Mouse (Mus musculus) hindbrain, embryonic 11.5 days (tissue): ENCODE results near the gene Cuedc1. TPM values are rescaled to one million over a fixed set of nuclear protein-coding genes. Genes with fewer than 3 reads are reported as not detected.
"Not testable (repeated sequence)": the region's sequence is repeated elsewhere in the genome, so short reads cannot be mapped to it uniquely, and the experiment has no call there.

Source experiments
- ATAC-seq: fragments of 200-750 bp; cut with Nextera tagmentation; 2 replicates; pipeline ENCODE4 v1.8.0; 2017; ENCODE audit warnings: mild to moderate bottlenecking, moderate TSS enrichment, moderate library complexity; ENCODE audit not compliant: low FRiP score
- DNase-seq: peaks from one replicate; pipeline ENCODE4 v3.0.0-alpha.2; 2015; ENCODE audit warnings: low spot score
- H3K27ac ChIP-seq: fragments of 300-500 bp; sonication (generic); 2 replicates; pipeline ENCODE4 v1.5.1; 2014; ENCODE audit warnings: mild to moderate bottlenecking, low read depth, low read length
- H3K27me3 ChIP-seq: fragments of 300-500 bp; sonication (generic); 2 replicates; pipeline ENCODE4 v1.6.1; 2014; ENCODE audit warnings: mild to moderate bottlenecking, low read length, moderate library complexity, mixed read lengths; ENCODE audit not compliant: control insufficient read depth, insufficient read depth
- H3K36me3 ChIP-seq: fragments of 300-500 bp; sonication (generic); 2 replicates; pipeline ENCODE4 v1.6.1; 2014; ENCODE audit warnings: mild to moderate bottlenecking, low read length, moderate library complexity, mixed read lengths; ENCODE audit not compliant: control insufficient read depth, insufficient read depth
- H3K4me1 ChIP-seq: fragments of 300-500 bp; sonication (generic); replicated peaks from 2 replicates; pipeline ENCODE4 v1.6.1; 2014; ENCODE audit warnings: low read length, mixed read lengths; ENCODE audit not compliant: control insufficient read depth, insufficient read depth
- H3K4me2 ChIP-seq: fragments of 300-500 bp; sonication (generic); replicated peaks from 2 replicates; pipeline ENCODE4 v1.6.1; 2014; ENCODE audit warnings: mild to moderate bottlenecking, low read depth, low read length
- H3K4me3 ChIP-seq: fragments of 300-500 bp; sonication (generic); 2 replicates; pipeline ENCODE4 v1.5.1; 2014; ENCODE audit warnings: low read depth, low read length
- H3K9ac ChIP-seq: fragments of 300-500 bp; sonication (generic); 2 replicates; pipeline ENCODE4 v1.6.1; 2014; ENCODE audit warnings: low read depth, low read length
- H3K9me3 ChIP-seq: fragments of 300-500 bp; sonication (generic); 2 replicates; pipeline ENCODE4 v1.6.1; 2016; ENCODE audit warnings: low read length; ENCODE audit not compliant: control insufficient read depth
- WGBS: fragments of 180-500 bp; shearing (Covaris S2); extraction: QIAGEN DNeasy Blood & Tissue Kit; methylation state at CpG from one replicate; pipeline ENCODE4 v1.1.7; 2014; 5-methylcytosine and 5-hydroxymethylcytosine counted together
- polyA plus RNA-seq: library from polyadenylated mRNA; unstranded; fragments of >200 nt; fragmentation: Nextera tagmentation; extraction: Ambion mirVana; gene quantifications from 2 replicates; pipeline ENCODE4 v1.2.1, GENCODE M21; 2014

Gene Cuedc1
- polyA plus RNA-seq, 1 experiment from 2014 or later, result 17.6 TPM

GRCm38 (mm10) chr11:88187417-88188133 lies 89.7 kb downstream of the Cuedc1 start:
- Histone ChIP-seq H3K36me3 (no peaks in the 10 kb centered on the region), H3K27me3 (peaks cover 8% of the 10 kb centered on the region), H3K4me2 (peak overlapping the region; percentile 4), H3K4me1 (peaks cover 4% of the 10 kb centered on the region; the same call in 1 of the 2 replicates), H3K27ac (peak overlapping the region; percentile 51), H3K9me3 (no peaks in the 10 kb centered on the region), H3K4me3 (no peak overlapping the region), H3K9ac (peak overlapping the region; percentile 45)
- DNase-seq (peak; percentile 84), ATAC-seq (peak; percentile 90)
- WGBS, result 17% methylated on average over 25 of the region's 25 CpGs

GRCm38 (mm10) chr11:88188216-88188615 lies 90.4 kb downstream of the Cuedc1 start:
- WGBS, result 56% methylated on average over 8 of the region's 8 CpGs
- H3K4me1 ChIP-seq, result peaks cover 4% of the 10 kb centered on the region; the same call in 1 of the 2 replicates
- peaks cover 13% of the 10 kb centered on the region for H3K27me3 ChIP-seq
- no peaks in the 10 kb centered on the region for H3K9me3 ChIP-seq
- ATAC-seq, result no peak
- no peak overlapping the region for H3K4me3 ChIP-seq
- no peak overlapping the region for H3K27ac ChIP-seq
- no peak overlapping the region for H3K4me2 ChIP-seq
- DNase-seq, result no peak
- H3K9ac ChIP-seq, result no peak overlapping the region
- H3K36me3 ChIP-seq, result no peaks in the 10 kb centered on the region

DNA sequence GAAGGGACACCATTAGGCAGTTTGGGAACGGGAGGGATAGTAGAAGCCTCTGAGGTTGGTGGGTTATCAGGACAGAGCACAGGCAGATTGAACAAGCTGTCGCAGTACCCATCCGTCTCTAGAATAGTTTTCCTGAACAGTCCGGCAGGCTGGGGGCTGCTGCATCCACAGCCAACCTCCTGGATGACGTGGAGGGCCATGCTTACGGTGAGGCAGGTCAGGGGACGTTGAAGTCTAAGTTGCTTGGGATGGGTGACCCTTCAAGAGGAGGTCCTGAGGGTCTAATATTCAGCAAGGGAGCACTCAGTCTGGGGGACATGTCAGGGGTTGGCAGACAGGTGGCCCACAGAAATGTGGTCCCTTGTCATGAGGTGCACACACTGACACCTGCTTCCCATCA lies 90.8 kb downstream of the Cuedc1 start:
- H3K9ac ChIP-seq, result no peak overlapping the region
- no peak for DNase-seq
- no peak overlapping the region for H3K4me2 ChIP-seq
- 88% methylated on average over 7 of the region's 7 CpGs for WGBS
- H3K9me3 ChIP-seq, result no peaks in the 10 kb centered on the region
- no peak for ATAC-seq
- peaks cover 17% of the 10 kb centered on the region for H3K27me3 ChIP-seq
- no peak overlapping the region for H3K27ac ChIP-seq
- peaks cover 5% of the 10 kb centered on the region; the same call in 1 of the 2 replicates for H3K4me1 ChIP-seq
- H3K4me3 ChIP-seq, result no peak overlapping the region
- H3K36me3 ChIP-seq, result no peaks in the 10 kb centered on the region

- no peak overlapping the region for H3K4me2 ChIP-seq
- peaks cover 28% of the 10 kb centered on the region for H3K27me3 ChIP-seq
- H3K9ac ChIP-seq, result no peak overlapping the region
- no peak overlapping the region for H3K27ac ChIP-seq
- no peaks in the 10 kb centered on the region for H3K9me3 ChIP-seq
- peaks cover 2% of the 10 kb centered on the region; the same call in 1 of the 2 replicates for H3K4me1 ChIP-seq
- no peak overlapping the region for H3K4me3 ChIP-seq
- peak; percentile 43 for DNase-seq
- no peak for ATAC-seq
- WGBS, result 4% methylated on average over 4 of the region's 4 CpGs
- no peaks in the 10 kb centered on the region for H3K36me3 ChIP-seq
These were observed 94.7 kb downstream of the Cuedc1 start for GRCm38 (mm10) chr11:88192595-88192994.

- Histone ChIP-seq H3K9me3 (no peaks in the 10 kb centered on the region), H3K4me2 (peak overlapping the region; percentile 20; the same call in 1 of the 2 replicates), H3K9ac (no peak overlapping the region), H3K27ac (no peak overlapping the region), H3K27me3 (peaks cover 28% of the 10 kb centered on the region), H3K4me3 (peak overlapping the region; percentile 11; the same call in 1 of the 2 replicates), H3K4me1 (peaks cover 2% of the 10 kb centered on the region; the same call in 1 of the 2 replicates), H3K36me3 (no peaks in the 10 kb centered on the region)
- WGBS, result 4% methylated on average over 34 of the region's 34 CpGs
- DNase-seq (no peak), ATAC-seq (no peak)
These were observed 95.4 kb downstream of the Cuedc1 start for GRCm38 (mm10) chr11:88193098-88193823.

GRCm38 (mm10) chr11:88193824-88194696 lies 96.2 kb downstream of the Cuedc1 start:
- H3K27ac ChIP-seq, result no peak overlapping the region
- peak overlapping the region; percentile 11; the same call in 1 of the 2 replicates for H3K4me3 ChIP-seq
- H3K9ac ChIP-seq, result no peak overlapping the region
- 5% methylated on average over 29 of the region's 29 CpGs for WGBS
- peaks cover 28% of the 10 kb centered on the region for H3K27me3 ChIP-seq
- peaks cover 2% of the 10 kb centered on the region; the same call in 1 of the 2 replicates for H3K4me1 ChIP-seq
- H3K9me3 ChIP-seq, result no peaks in the 10 kb centered on the region
- H3K4me2 ChIP-seq, result peak overlapping the region; percentile 20; the same call in 1 of the 2 replicates
- no peak for ATAC-seq
- no peak for DNase-seq
- no peaks in the 10 kb centered on the region for H3K36me3 ChIP-seq

DNA sequence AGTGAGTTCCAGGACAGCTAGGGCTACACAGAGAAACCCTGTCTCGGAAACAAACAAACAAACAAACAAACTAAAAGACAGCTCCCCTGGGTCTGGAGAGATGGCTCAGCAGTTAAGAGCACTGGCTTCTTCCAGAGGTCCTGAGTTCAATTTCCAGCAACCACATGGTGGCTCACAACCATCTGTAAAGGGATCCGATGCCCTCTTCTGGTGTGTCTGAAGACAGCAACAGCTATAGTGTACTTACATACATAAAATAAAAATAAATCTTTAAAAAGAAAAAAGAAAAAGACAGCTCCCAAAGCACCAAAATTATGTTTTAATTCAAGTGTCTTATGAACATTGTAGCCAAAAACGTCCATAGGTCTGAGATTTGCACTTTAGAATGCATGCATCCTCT lies 97.8 kb downstream of the Cuedc1 start:
- not testable (repeated sequence) for ATAC-seq, H3K27ac ChIP-seq, H3K9me3 ChIP-seq, DNase-seq, H3K4me3 ChIP-seq, H3K9ac ChIP-seq, H3K36me3 ChIP-seq, H3K4me2 ChIP-seq, H3K4me1 ChIP-seq
- WGBS, result 84% methylated on average over 3 of the region's 3 CpGs
- H3K27me3 ChIP-seq, result peaks cover 28% of the 10 kb centered on the region

DNA sequence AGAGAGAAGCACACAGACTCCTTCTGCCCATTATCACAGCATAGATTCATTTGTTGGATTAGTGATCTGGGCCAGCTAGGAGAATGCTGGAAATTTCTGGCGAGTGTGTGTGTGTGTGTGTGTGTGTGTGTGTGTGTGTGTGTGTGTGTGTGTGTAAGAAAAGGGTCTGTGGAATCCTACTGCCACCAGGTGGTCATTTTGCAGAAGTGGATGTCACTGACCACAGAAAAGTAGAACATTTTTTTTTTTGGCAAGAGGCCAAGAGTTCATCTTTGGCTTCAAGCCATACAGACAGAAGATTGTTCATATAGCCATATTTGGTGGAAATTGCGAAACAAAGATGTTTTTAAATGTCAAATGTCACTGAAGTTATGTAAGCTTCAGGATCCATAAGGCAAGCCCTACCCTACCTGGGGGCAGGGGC lies 99.3 kb downstream of the Cuedc1 start:
- H3K27me3 ChIP-seq, result peaks cover 24% of the 10 kb centered on the region
- DNase-seq, result peak; percentile 76
- H3K9me3 ChIP-seq, result no peaks in the 10 kb centered on the region
- no peak for ATAC-seq
- 15% methylated on average over 2 of the region's 2 CpGs for WGBS
- no peaks in the 10 kb centered on the region for H3K36me3 ChIP-seq
- H3K4me1 ChIP-seq, result peaks cover 2% of the 10 kb centered on the region; the same call in 1 of the 2 replicates
- no peak overlapping the region for H3K27ac ChIP-seq
- H3K9ac ChIP-seq, result no peak overlapping the region
- H3K4me3 ChIP-seq, result no peak overlapping the region
- H3K4me2 ChIP-seq, result no peak overlapping the region
